Mouse (Mus musculus): ENCODE measurements around the gene Cyp46a1.

Gene Cyp46a1

DNA sequence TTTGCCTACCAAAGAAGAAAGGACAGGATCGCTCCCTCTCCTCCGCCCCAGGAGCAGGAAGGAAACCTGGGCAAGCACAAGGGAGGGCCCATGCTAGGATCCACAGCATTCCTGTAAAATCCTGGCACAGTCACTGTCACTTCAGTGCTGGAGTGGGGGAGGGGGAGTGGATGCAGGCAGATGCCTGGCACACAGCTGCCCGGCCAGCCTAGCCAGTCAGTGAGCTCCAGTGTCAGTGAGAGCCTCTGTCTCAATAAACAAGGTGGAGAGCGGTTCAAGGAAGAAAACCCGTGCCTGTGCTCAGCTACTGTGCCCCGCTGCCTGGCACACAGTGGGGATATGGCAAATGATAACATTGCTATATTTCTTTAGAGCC lies 61.1 kb downstream of the Cyp46a1 start:
- in situ Hi-C loops (cut with MboI, MseI): no loop called here

DNA sequence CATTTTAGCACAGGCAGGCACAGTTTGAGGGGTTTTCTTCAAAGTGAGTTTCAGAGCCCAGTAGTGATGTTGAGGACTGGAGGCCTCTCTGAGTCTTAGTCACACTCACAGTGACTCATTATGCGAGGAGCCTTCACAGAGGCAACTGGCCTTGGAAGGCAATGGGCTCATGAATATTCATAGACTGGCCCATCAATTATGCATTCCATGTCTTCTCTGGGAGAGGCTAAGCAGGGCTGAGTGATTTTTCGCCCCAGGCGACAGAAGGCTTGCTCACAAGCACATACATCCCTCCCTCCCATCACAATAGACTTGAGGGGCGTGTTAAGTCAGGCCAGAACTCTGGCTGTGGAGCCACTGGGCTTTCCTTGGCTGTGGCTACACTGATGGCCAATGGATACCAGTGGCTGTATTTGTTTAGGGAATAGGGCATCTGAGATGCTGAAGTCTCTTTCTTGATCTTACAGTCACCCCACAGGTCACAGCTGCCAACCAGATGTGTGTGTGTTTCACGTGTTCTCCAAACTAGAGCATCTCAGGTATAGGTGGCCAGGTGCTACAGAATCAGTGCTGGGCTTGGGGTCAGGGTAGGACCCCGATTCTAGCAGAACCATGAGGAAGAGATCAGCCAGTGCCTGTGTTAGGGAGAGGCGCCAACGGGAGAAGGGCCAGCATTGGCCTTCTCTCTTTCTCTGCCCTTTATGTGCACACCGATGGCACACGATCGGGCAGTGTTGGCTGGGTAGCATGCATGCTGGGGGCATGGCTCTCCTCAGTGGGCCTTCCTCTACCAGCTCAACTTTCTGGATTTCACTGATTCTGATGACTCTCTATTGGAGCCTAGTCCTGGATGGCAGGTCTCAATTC lies 62.1 kb downstream of the Cyp46a1 start:
- in situ Hi-C loops (cut with MboI, MseI): no loop called here

DNA sequence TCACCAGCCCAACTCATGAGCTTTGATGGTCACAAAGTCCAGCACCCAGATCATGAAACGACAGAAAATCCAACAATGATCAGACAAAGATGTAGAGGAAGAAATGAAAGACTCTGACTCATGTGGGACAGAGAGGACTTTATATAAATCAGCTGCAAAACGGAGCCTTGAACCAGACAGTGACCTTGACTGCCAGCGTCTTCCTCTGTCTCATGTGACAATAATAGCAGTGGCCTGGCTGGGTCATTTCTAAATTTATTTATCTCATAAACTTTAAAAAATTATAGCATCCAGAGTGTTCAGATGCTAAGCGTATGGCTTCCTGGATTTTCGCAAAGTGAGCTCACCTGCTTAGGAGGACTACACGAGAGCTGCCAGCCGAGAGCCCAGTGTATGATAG lies 64.5 kb downstream of the Cyp46a1 start:
- in situ Hi-C loops (cut with MboI, MseI): no loop called here

DNA sequence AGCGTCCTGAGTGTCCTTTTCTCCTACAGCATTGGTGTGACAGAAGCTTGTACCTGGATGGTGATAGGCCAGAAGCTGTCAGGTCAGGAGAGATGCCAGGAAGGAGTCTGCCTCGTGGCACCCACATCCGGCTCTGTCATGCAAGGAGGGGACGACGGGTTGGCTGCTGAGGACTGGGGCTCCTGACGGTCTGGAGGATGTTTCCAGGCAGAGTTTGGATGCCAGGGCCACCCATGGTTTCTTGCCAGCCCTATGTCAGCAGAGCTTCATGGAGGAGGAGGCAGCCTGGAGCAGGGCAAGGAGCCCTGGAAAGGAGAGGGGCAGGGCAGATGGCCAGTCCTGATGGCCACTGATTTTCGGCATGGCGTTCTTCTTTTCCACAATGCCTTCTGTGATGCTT lies 65.0 kb downstream of the Cyp46a1 start:
- in situ Hi-C loops (cut with MboI, MseI): no loop called here

DNA sequence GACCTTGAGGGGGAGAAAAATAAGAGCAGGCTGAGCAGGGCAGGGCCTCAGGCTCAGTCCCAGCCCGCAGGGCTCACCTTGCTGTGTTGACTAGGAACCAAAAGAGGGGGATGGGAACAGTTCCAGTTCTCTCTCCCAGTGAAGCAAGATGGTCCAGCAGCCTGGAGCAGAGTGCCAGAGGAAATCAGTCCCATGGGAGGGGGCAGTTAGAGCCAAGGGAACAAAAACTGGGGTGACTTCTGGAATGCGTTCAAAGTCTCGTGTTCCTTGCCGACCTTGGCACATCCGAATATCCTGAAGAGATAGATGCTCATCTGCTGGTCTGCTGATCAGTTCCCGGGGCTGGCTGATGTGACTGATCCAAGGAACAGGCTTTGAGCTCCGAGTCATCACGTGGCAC lies 66.8 kb downstream of the Cyp46a1 start:
- in situ Hi-C loops (cut with MboI, MseI): no loop called here

DNA sequence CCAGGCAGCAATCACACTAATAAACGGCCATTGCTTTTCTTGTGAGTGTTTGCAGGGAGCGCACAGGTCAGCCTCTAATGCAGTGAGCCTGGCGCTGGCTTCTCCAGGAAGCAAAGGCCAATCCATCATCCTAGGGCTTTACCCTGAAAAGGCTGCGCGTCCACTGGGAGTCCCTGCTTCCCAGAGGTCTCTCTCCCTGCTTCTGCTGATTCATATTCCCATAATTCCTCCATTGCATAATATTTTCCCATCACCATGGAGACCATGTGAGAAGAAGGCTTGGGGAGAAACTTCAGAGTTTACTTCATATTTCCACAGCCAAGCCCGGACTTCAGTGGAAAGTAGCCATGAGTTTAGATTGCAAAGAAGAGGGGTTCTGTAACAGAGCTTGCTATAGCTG lies 69.8 kb downstream of the Cyp46a1 start:
- in situ Hi-C loops (cut with MboI, MseI): no loop called here

DNA sequence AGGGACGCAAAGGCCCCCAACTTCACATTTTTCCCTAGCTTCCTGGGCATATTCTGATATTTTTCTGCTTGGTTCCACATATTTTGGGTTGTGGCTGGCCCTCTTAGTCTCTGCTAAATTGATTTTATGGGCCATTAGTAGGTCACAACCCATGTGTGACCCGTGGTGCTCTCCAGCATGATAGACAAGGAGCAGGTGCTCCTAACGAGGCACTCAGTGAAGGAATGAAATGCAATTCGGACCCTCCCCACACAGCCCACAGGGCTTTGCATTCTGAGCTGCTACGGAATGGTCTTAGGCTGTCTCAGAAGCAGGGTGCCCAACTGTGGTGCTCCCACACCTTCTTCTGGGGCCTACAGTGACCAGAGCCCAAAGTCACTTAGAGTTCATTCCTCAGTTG lies 74.9 kb downstream of the Cyp46a1 start:
- in situ Hi-C loops (cut with MboI, MseI): no loop called here

DNA sequence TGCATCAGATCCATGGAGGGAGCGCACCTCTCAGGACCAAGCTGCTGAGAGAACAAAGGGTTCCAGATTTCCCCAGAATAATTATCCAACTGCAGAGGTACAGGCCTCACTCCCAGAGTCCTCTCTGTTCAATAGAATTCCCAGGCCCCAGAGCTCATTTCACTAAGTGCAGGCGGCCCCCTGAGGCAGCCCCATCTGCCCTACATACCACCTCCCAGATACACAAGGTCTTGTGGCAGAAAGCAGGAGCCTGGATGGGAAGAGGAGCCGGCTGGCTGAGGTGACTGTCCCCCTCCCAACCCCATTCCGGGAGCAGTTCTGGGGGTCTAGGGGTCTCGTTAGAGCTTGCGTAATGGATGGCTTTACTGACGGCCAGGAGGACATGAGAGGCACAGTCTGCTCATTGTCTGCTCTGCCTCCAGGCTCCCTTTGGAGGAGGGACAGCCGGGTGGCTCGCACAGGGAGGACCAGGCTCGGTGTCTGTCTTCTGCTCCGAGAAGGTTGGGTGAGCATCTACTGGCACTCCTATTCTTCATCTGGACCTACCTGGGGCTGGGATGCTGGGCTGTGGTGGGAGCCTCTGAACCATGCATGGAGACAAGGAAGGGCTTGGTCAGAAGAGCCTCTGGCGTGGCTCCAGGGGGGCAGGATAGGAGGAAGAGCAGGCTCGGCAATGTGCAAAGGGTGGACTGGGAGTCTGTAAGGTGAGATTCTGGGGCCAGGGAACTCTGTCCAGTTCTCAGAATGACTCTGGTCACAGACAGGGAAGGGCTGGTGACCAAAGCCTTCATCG lies 76.4 kb downstream of the Cyp46a1 start:
- in situ Hi-C loops (cut with MboI, MseI): no loop called here
